Mouse (Mus musculus): ENCODE data around the gene Olfr385. TPM values are rescaled to one million over a fixed set of nuclear protein-coding genes. Genes with fewer than 3 reads are reported as not detected.
"Not testable (repeated sequence)": the region's sequence is repeated elsewhere in the genome, so short reads cannot be mapped to it uniquely, and the experiment has no call there.

The Olfr385 gene
- not detected in 2 replicates for polyA plus RNA-seq (2015; fragmentation: Nextera tagmentation; extraction: Ambion mirVana)

DNA sequence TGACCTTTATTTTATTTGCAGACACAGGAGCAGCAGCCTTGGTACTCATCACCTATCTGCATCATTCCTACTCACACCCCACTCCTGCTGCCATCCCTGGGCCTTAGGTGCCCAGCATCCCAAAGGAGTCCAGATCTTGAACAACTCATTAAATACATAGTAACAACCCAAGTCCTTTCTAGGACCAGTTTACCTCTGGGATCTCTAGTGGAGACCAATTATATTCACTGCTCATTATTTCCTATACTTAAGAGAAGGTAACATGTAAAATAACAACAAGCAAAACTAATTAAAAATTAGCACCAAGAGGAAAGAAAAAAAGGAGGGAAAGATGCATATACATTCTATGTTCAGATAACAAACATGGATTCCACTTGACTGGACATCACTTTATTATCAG, at the start of gene Olfr385:
Gene Olfr385, minus strand, starts transcription at position 101 of the 400 bp plus-strand sequence.
- Histone ChIP-seq H3K4me3 (replicated peaks) (no peak within 1 kb of the TSS), H3K9me3 (peaks cover 13% of the 10 kb centered on the region), H3K9ac (replicated peaks) (no peak within 1 kb of the TSS), H3K27ac (no peak within 1 kb of the TSS), H3K36me3 (no peaks in the 10 kb centered on the region), H3K27me3 (no peaks in the 10 kb centered on the region), H3K4me2 (replicated peaks) (no peak within 1 kb of the TSS), H3K4me1 (replicated peaks) (no peaks in the 10 kb centered on the region)
- no peak for ATAC-seq

DNA sequence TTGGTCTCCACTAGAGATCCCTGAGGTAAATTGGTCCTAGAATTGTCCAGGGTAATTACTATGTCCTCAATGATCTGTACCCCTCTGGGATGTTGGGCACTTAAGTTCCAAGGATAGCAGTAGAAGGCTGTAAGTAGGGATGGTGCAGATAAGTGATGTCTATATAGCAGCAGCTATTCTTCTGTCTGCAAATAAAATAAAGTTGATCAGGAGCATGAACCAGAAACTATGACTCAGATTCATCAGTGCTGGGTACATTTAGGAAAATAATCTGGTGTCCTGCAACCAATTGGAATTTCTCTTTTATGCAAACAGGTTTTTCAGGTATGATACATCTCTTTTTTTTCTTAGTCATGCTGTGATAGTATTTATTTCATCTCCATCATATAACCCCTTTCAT, 5.5 kb upstream of the Olfr385 start, which contains the start of gene Olfr384:
Gene Olfr384, plus strand, starts transcription at position 301 of the 400 bp plus-strand sequence.
- Histone ChIP-seq H3K27me3 (no peaks in the 10 kb centered on the region), H3K9ac (replicated peaks) (no peak within 1 kb of the TSS), H3K4me2 (replicated peaks) (no peak within 1 kb of the TSS), H3K4me3 (replicated peaks) (no peak within 1 kb of the TSS), H3K36me3 (no peaks in the 10 kb centered on the region), H3K4me1 (replicated peaks) (no peaks in the 10 kb centered on the region), H3K27ac (no peak within 1 kb of the TSS), H3K9me3 (peaks cover 17% of the 10 kb centered on the region)
- ATAC-seq, result no peak

DNA sequence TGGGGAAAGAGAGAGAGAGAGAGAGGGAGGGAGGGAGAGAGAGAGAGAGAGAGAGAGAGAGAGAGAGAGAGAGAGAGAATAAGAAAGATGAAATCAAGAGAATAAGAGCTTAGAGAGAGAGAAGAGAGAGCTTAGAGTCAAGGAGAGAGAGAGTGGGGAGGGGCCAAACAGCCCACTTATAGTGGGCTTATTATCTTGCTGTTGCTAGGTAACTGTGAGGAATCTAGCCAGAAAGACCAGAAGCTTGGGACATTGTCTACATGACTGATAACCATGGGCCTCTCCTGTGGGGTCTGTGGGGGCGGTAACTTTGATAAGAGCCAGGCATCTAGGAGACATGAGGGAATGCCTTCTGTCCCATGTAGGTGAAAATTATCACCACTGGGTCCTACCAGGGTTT, 9.6 kb downstream of the Olfr385 start:
- peaks cover 12% of the 10 kb centered on the region for H3K9me3 ChIP-seq
- 78% methylated on average over 1 of the region's 1 CpGs for WGBS
- not testable (repeated sequence) for H3K27ac ChIP-seq; H3K36me3 ChIP-seq; H3K4me1 ChIP-seq (replicated peaks); H3K9ac ChIP-seq (replicated peaks); ATAC-seq; H3K4me2 ChIP-seq (replicated peaks); H3K27me3 ChIP-seq; H3K4me3 ChIP-seq (replicated peaks)

DNA sequence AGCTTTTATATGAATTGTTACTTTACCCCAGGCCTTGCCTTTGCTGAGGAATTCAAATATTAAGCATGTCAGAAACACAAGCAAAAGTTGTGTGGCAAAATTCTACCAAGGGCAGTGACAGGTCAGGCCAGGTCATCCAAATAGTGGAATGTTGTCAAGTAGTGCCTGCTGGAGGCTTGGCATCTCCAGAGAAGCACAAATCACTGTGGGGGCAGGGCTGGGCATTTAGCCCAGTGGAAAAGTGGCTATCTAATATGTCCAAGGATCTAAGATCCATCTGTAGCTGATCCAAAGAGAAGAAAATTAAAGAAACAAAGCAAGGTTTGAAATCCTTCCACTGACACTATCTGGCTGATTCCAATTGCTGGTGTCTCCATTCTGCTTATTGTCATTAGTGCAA, 12.9 kb downstream of the Olfr385 start:
- Histone ChIP-seq H3K4me1 (replicated peaks) (no peaks in the 10 kb centered on the region), H3K4me2 (replicated peaks) (no peak overlapping the region), H3K36me3 (no peaks in the 10 kb centered on the region), H3K27me3 (no peaks in the 10 kb centered on the region), H3K27ac (no peak overlapping the region), H3K9me3 (peaks cover 12% of the 10 kb centered on the region), H3K9ac (replicated peaks) (no peak overlapping the region), H3K4me3 (replicated peaks) (no peak overlapping the region)
- ATAC-seq, result no peak

Other genes with a start within 250 kb of the Olfr385 start
- not detected in 2 replicates for gene Olfr20, start 242.2 kb downstream of the Olfr385 start, polyA plus RNA-seq (2015; fragmentation: Nextera tagmentation; extraction: Ambion mirVana)
- gene Olfr376, start 221.8 kb downstream of the Olfr385 start, polyA plus RNA-seq (2015; fragmentation: Nextera tagmentation; extraction: Ambion mirVana), result not detected in 2 replicates
- not detected in 2 replicates for gene Olfr1, start 193.4 kb downstream of the Olfr385 start, polyA plus RNA-seq (2015; fragmentation: Nextera tagmentation; extraction: Ambion mirVana)
- not detected in 2 replicates for gene Olfr378, start 164.5 kb downstream of the Olfr385 start, polyA plus RNA-seq (2015; fragmentation: Nextera tagmentation; extraction: Ambion mirVana)
- not detected in 2 replicates for gene Olfr380, start 135.5 kb downstream of the Olfr385 start, polyA plus RNA-seq (2015; fragmentation: Nextera tagmentation; extraction: Ambion mirVana)
- not detected in 2 replicates for gene Olfr381, start 101.4 kb downstream of the Olfr385 start, polyA plus RNA-seq (2015; fragmentation: Nextera tagmentation; extraction: Ambion mirVana)
- not detected in 2 replicates for gene Olfr382, start 75.8 kb downstream of the Olfr385 start, polyA plus RNA-seq (2015; fragmentation: Nextera tagmentation; extraction: Ambion mirVana)
- gene Olfr384, start 5.6 kb upstream of the Olfr385 start, polyA plus RNA-seq (2015; fragmentation: Nextera tagmentation; extraction: Ambion mirVana), result not detected in 2 replicates
- not detected in 2 replicates for gene Zfp735, start 95.8 kb upstream of the Olfr385 start, polyA plus RNA-seq (2015; fragmentation: Nextera tagmentation; extraction: Ambion mirVana)
- gene Olfr389, start 187.7 kb upstream of the Olfr385 start, polyA plus RNA-seq (2015; fragmentation: Nextera tagmentation; extraction: Ambion mirVana), result not detected in 2 replicates
- not detected in 2 replicates for gene Olfr390, start 190.0 kb upstream of the Olfr385 start, polyA plus RNA-seq (2015; fragmentation: Nextera tagmentation; extraction: Ambion mirVana)
- gene Olfr391-ps, start 210.0 kb upstream of the Olfr385 start, polyA plus RNA-seq (2015; fragmentation: Nextera tagmentation; extraction: Ambion mirVana), result not detected in 2 replicates
- gene Olfr392, start 224.0 kb upstream of the Olfr385 start, polyA plus RNA-seq (2015; fragmentation: Nextera tagmentation; extraction: Ambion mirVana), result not detected in 2 replicates

Data from midbrain, embryonic 13.5 days (tissue).